Mouse (Mus musculus) layer of hippocampus, adult 11-12 months (tissue): ENCODE measurements around the gene Gpnmb.

ENCODE experiments used
- DNase-seq: peaks from one replicate; pipeline ENCODE4 v3.0.0; 2022; ENCODE audit warnings: low spot score

The Gpnmb gene

DNA sequence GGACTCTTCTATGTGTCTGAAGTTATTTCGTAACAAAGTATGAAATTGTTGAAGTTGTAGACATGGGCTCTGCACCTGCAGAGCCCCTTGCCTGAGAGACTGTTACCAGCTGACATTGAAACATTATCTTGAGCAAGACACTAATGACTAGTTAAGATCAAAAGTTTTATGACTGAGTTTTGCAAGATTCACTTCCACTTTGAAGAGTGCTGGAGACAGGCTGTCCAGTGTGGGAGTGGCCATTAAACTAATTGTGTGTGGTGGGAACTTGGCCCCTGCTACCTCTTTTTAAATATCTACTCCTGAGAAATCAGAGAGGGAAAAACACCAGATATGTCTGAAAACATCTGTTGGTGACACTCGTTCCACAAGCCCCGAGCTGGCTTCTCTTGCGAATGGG is 5.1 kb upstream of the Gpnmb start:
- DNase-seq, result no peak

DNA sequence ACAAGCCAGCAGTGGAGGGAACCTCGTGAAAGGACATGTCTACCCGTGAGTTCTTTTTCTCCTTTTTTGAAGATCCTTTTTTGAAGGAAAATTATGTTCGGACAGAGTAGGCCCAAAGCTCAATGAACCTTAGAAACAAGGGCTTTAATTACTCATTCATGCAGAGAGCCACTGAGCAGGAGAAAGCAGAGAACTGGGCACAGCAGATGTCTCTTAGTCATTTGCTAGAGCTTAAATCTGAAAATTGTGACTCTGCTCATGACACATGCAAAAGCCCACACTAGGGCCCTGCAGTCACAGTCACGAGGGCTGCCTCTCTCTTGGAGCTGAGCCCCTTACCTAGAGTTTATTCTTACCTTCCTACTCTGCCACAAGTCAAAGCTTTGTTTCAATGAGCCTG is 3.6 kb upstream of the Gpnmb start:
- DNase-seq, result no peak

DNA sequence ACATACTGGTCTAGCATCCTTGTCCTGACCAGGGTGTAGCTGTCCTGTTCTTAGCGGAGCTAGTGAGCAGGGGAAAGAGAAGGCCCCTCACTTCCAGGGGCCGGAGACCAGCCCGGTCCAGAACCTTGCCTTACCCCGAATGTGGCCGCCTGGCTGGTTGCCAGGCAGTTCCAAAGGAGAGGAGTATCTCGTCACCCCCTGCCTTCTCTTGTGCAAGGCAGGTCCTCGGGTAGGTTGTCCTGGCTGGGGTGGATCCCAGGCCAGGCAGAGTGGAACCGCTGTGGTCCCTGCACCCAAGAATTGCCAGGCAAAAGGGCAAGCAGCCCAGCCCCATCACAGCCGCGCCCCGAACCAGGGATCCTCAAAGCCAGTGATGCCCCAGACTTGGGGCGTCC is 919 bp downstream of the Gpnmb start:
- no peak for DNase-seq

DNA sequence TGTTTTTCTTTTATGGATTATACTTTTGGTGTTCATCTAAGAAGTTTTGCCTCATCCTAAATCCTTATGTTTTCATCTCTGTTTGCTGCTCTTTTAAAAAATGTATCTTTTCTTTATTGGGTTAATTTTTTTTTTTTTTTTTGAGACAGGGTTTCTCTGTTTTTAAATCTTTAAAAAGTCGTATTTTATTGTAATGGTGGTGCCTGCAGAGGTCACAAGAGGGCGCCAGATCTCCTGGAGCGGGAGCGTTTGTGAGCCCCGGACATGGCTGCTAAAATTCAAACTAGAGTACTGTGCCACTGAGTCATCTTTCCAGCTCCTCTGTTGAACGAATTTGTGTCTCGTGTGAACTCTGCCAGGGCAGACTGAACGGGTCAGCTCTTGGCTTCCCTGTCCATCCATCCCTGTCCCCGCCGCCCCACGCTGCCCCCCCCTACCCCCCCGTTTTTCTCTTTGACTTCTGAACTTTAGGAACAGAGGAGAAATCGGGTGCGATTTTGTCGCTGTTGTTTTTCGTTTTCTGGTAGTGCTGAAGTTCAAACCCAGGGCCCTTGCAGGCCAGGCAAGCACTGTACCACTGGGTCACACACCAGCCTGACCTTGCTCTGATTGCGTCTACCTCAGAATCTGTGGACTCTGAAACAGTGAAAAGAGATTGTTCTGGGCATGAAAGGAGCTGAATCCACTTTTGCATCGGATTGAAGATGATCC is 3.3 kb downstream of the Gpnmb start:
- DNase-seq, result peak; percentile 74

DNA sequence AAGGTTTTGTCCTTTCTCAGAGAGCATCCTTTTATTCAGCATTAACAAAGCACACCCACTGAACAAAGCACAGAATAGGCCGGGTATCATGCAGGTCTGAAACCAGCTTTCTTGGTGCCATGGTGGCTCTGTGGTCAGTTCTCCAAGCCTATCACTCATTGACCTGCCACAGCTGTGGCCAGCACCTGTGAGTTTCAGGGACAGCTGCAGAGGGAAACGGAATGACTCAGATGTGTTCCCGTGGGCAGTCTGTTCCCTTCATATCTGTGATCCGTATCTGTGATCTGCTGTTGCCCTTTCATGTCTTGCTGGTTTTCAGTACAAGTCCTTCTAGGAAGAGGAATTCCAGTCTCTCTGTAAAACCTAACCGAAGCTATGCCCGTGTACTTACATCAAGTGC is 10.2 kb downstream of the Gpnmb start:
- DNase-seq, result no peak

DNA sequence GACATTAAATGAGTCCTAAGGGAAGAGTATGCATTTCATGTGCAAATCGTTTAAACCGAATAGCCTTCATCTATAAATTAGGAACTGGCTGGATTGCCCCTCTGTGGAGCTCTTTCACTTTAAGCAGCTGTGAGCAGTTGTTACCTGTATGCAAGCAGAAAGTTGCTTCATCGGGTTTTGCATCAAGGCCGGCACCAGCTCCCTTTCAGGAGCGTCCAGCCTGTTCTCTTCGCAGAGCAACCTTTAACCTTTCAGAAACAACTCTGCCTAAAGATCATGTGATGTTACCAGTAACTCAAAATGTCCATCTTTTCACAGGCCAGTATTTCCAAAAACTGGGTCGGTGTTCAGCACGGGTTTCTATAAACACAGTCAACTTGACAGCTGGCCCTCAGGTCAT is 10.6 kb downstream of the Gpnmb start:
- no peak for DNase-seq

DNA sequence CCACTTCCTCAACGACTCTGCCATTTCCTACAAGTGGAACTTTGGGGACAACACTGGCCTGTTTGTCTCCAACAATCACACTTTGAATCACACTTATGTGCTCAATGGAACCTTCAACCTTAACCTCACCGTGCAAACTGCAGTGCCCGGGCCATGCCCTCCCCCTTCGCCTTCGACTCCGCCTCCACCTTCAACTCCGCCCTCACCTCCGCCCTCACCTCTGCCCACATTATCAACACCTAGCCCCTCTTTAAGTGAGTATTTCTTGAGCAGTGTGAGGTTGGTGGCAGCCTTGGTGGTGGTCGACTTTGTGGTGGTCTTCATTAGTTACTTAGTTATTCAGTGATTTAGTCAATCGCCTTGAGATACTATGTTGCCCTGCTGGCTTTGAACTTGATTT is 11.5 kb downstream of the Gpnmb start:
- DNase-seq, result no peak

DNA sequence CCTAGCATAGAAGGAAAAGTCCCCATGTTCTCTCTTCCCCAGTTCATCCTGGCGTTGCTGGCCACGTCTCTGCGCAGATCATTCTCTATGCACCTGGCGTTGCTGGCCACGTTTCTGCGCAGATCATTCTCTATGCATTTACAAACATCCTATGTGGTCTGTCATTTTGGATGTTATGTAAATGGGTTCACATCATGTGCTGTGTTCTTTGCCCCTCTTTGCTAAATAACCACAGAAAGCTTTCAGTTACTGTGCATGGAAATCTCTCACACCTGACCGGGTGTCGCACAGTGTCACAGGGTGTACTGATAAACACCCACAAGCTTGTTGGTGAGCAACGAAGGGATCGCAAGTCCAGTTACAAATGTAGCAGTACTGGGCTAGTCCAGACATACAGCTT is 12.0 kb downstream of the Gpnmb start:
- DNase-seq, result no peak

DNA sequence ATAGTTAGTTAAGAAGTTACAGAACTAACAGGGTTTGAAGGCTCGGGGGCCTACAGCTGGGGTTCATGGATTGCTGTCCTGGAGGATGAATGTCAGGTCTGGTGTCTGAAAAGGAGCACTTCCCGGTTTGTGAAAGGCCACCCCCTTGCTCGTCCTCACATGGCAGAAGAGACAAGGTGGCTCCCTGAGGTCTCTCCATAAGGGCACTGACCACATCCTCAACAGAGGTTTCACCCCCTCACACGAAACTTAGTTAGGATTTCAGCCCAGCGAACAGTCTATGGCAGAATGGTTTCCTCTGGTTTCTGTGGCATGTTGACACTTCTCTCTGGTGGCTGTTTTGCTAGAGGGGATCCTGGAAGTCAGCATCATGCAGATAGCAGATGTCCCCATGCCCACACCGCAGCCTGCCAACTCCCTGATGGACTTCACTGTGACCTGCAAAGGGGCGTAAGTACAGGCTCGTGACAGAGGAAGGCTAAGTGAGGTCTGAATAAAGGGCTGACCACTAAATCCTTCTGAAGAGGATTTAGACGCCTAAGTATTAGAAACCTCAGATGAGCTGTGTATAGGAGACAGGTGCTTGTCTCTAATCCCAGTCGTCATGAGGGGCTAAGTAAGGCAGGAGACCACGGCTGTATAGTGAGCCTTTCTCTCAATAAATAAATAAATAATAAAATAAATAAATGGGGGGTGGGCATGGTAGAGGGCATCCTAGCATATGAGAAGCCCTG is 14.5 kb downstream of the Gpnmb start:
- DNase-seq, result no peak

DNA sequence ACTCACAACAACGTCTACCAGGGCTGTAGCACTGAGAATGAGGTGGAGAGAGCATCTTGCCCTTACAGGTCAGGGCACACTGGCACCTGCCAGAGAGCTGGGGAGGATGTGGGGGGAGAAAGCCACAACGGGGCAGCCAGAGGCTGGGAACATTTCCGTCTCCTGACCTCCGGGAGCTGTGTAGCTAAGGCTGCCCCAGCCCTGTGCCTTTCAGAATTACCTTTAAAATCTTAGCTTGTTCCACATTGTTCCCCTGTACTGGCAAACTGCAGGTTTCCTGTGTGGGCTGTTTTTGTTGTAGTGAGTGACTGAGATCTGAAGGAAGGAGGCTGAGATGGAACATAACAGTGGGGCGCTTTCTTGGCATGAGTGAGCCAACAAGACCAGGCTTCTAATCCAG is 15.8 kb downstream of the Gpnmb start:
- no peak for DNase-seq

DNA sequence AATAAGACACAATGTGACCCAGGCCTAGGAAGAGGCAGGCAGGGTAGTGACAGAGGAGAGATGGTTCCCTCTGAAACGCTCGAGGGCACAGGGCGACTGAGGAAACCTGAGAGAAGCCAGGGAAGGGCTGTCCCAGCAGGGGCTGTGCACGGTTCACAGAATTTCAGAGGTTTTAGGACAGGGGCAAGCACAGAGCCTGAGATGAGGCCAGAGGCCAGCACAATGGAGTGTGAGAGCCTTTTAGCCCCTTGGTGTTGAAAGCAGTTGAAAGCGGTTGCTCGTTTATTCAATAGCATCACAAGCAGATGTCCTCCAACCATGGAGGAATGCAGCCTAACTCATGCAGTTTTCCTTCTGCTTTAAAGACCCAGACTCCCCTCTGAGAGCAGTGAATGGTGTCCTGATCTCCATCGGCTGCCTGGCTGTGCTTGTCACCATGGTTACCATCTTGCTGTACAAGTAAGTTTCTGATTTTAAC is 18.9 kb downstream of the Gpnmb start:
- DNase-seq, result no peak

DNA sequence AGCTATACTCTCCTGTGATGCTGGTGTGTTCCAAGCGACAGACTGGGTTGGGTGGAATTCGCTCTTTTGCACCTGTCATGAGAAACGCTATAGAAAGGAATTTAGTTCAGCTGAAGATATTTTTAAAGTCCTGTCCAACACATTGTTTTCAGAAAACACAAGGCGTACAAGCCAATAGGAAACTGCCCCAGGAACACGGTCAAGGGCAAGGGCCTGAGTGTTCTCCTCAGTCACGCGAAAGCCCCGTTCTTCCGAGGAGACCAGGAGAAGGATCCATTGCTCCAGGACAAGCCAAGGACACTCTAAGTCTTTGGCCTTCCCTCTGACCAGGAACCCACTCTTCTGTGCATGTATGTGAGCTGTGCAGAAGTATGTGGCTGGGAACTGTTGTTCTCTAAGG is 19.7 kb downstream of the Gpnmb start:
- DNase-seq, result no peak

DNA sequence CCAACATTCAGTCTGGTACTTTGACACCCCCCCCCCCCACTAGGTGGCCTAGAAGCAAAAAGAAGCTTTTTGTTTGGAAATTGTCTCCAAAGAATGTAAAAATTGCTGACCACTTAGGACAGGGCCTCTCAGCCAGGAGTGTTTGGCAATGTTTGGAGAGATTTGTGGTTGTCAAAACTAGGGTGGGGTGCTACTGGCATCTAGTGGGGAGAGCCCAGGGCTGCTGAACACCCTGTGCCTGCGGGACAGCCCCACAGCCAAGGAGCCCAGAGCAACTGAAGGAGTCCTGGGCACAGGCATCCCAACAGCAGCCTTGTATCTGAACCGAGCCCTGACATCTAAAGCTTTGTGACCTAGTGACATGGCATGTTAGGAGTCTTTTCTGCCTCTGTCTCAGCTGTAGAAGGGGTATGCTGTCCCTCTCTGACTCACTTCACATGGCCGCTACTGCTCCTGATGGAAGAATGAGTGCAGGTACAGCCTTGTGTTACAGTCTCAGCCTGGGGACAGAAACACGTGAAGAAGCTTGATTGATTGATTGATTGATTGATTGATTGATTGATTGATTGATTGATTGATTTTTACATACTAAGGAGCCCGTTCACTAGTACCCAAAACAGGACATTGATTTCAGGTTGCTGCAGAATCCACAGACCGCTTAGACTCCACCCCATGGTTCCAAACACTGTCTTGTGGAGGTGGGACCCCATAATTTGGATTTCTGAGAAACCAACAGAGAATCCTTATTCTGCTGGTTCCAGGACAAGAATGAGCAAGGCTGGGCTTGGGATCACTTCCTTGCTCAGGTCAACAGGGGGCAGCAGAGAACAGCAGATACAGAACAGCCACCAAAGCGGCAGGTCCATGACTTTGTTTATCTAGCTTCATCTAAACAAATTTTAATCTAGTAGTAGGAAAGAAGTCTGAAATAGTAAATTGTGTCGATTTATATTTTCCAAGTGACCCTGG is 21.0 kb downstream of the Gpnmb start:
- peak; percentile 56 for DNase-seq

DNA sequence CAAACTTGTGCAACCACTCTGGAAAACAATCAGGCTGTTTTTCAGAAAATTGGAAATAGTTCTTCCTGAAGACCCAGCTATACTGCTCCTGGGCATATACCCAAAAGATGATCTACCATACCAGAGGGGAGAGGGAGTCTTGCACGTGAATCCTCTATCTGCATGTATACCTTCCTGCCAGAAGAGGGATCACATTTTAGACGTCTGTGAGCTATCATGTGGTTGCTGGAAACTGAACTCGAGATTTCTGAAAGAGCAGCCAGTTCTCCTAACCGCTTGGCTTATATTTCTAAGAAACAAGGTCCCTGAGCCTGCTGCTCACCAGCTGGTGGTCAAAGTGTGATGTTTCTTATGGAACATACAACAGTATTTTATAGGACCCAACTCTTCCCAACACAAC is 32.0 kb downstream of the Gpnmb start:
- no peak for DNase-seq

DNA sequence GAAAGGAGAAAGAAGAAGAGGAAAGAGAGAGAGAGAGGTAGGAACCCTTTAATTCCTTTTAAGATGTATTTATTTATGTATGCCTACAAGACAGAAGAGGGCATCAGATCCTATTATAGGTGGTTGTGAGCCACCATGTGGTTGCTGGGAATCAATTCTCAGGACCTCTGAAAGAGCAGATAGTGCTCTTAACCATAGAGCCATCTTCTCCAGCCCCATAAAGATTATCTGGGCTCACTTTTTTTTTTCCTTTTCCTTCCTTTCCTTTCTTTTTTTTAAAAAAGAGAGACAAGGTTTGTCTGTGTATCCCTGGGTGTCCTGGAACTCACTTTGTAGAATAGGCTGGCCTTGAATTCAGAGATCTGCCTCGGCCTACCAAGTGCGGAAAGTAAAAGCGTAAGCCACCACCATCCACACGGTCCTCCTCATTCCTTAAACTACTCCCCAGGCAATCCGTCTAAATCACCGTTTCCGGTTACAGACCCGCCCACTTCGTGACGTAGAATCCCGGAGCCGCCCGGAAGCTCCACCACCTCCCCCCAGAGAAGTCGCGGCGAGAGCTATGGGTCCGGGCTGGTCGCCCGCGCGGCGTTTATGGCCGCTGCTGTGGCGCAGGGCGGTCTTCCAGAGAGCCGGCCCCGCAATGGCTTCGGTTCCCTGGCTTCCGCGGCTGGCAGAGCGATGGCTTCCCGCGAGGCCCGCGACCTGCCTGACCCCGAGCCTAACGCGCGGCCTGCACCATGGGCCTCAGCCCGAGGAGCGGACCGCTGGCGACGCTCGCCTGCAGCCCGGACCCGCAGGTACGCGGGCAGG is 37.2 kb downstream of the Gpnmb start, which contains the start of gene Malsu1:
Gene Malsu1, plus strand, starts transcription at position 492 of the 813 bp plus-strand sequence.
- DNase-seq, result peak; percentile 95

DNA sequence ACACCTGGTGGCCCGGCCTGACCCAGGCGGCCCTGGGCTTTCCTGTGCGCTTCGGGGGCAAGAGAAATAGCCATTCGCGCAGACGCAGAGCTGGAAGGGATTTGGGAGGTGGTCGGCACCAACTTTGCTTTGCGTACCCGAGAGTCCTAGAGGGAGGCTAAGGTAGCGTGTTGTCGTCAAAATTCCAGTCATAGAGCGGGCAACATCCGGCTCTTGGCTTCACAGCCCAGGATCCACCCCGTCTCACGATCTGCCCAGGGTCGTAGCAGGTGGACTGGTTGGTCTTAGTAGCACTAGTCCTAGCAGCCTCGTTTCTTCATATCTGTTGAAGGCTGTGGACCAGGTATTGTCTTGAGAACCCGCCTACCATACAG is 37.8 kb downstream of the Gpnmb start:
- DNase-seq, result no peak

DNA sequence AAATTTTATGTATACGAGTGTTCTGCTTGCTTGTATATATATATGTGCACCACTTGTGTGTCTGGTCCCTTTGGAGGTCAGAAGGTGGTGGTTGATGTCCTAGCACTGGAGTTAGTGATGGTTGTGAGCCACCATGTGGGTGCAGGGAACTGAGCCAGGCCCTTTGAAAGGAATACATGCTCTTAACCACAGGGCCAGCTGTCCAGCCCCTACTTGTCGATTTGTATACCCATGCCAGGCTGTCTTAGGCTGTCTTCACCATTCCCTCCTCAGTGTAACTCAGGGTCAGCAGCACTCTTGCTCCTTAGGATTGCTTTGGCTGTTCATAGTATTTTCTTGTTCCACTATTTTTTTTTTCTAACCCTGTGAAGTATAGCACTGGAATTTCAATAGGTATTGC is 41.5 kb downstream of the Gpnmb start:
- DNase-seq, result no peak

DNA sequence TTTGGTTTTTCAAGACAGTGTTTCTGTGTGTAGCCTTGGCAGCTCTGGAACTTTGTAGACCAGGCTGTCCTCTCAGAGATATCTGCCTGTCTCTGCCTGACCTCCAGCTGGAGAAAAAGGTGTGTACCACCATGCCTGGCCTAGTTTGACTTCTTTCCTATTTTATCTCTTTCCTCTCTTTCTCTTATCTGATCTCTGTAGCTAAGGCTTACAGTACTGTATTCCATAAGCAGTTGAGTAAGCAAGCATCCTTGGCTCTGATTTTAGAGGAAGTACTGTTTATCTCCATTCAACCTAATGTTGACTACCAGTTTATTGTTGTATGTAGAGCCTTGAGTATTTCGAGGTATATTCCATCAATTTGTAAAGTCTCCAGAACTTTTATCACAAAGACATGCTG is 43.0 kb downstream of the Gpnmb start:
- DNase-seq, result no peak

DNA sequence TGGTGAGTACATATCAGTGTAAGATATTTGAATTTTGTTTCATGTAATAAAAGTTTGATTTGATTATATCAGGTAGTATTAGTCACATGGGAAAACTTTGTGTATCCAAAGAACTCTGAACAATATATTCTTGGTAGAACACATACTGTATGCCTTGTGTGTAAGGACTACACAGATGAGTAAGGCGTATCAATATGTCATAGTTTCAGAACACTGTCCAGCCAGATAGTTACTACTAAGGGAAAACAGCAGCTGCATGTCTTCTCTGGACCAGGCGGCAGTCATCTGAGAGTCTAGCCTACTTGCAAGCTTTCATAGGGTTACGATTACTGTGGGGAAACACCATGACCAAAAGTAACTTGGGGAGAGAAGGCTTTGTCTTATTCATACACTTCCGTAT is 46.7 kb downstream of the Gpnmb start:
- no peak for DNase-seq

DNA sequence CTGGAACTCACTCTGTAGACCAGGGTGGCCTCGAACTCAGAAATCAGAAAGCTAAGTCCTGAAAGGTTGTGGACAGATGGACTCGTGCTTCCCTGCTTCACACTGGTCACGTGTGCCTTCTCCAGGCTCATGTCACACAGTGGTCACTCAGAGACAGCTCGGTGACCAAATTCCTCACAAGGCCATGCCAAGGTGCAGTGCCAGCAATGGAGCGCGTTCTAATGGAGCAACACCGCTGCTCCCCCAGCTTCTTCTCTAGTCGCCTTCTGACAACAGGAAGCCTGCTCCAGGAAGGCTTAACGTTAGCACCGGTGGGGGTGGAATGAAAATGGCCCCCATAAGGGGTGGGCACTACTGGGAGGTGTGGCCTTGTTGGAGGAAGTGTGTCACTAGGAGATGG is 58.6 kb downstream of the Gpnmb start:
- DNase-seq, result no peak

DNA sequence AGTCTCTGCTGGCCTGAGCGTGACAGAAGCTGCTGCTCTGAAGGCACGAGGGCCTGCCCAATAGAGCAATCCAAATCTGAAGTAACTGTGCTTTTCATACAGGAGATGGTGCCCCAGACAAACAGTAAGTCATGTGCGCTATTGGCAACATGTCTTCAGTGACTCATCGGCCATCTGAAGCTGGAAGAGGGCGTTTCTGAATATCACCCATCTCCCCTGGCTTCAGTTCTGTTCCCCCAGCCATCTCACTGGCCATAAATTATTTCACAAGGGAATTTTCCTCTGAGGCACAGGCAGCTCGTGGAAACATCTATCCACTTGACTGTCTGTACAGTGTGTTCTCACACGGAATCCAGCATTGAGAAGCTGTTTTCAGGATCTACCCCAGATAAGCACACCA is 60.1 kb downstream of the Gpnmb start:
- DNase-seq, result peak; percentile 39
